Mouse (Mus musculus) heart, postnatal 14 days (tissue): ENCODE results near the gene Srf. TPM values are rescaled to one million over a fixed set of nuclear protein-coding genes. Genes with fewer than 3 reads are reported as not detected.
A peak's percentile ranks its signal among the peaks of the same experiment; 100 is the strongest.

Experiments
- DNase-seq, 2 experiments: peaks; one replicate each; pipeline ENCODE4 v3.0.0; 2021 to 2022
- intact Hi-C: fragments of 180-260 bp; cut with DNase I; formaldehyde crosslinking; loops from one replicate; pipeline ENCODE4 v1.15.1; 2025
- long read RNA-seq, 2 experiments: library from polyadenylated mRNA; stranded (forward); transcript quantifications; one replicate each; pipeline ENCODE4 v2.0.0; 2021
- total RNA-seq, 2 experiments: library from RNA; stranded (reverse); gene quantifications; 2 replicates each; pipeline ENCODE4 v1.2.3; 2021

The Srf gene
- total RNA-seq = 100 to 1,000 TPM in 1 of 2 experiments, 10 to 100 TPM in 1; 93.0 to 109 TPM
- long read RNA-seq, experiment 1, transcript Srf-201 (7 exons, 2,616 nt) = major isoform, 12 of 79 reads
- long read RNA-seq, experiment 1, transcript Srf-203 (3 exons, 637 nt) = minor isoform, 6 of 79 reads
- long read RNA-seq, experiment 1, partial matches to known transcripts = 35 of 79 reads
- long read RNA-seq, experiment 1, other reads (novel, unspliced or antisense) = 24 of 79 reads
- long read RNA-seq, experiment 2, transcript Srf-201 (7 exons, 2,616 nt) = major isoform, 13 of 61 reads
- long read RNA-seq, experiment 2, transcript Srf-203 (3 exons, 637 nt) = minor isoform, 5 of 61 reads
- long read RNA-seq, experiment 2, partial matches to known transcripts = 21 of 61 reads
- long read RNA-seq, experiment 2, other reads (novel, unspliced or antisense) = 22 of 61 reads

- intact Hi-C loops = no loop called here
- peak; percentile 93 to 95 for DNase-seq
Measured at GRCm38 (mm10) chr17:46555673-46556583, at the start of gene Srf. TSS of gene Srf (minus strand) at chr17:46556175.

GRCm38 (mm10) chr17:46605126-46605525 lies 49.2 kb upstream of the Srf start:
- DNase-seq = no peak
- intact Hi-C loops = no loop called here

- DNase-seq = no peak
- intact Hi-C loops = loop anchor here (5.0 kb wide), 1 partner anchor 34 kb away; no protein-coding TSS in a partner anchor
Measured at GRCm38 (mm10) chr17:46603229-46603628, 47.3 kb upstream of the Srf start.

DNA sequence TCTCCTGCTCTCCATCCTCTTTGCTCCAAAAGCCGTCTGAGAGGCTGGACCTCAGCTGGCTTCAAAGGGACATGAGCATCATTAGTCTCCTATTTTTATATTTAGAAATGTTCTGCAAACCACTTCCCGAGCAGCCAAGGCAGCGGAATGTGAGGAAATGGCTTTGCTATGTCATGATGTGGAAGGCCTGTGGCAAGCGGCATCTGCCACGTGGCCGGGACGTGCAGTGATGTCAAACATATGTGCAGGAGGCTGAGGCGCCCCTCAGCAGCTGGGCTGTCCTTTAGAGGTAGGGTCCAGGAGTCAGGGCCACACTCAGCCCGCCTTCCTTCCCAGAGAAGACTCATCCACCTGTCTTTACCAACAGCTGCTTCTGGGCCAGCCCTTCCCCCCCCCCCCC lies 46.2 kb upstream of the Srf start:
- intact Hi-C loops = loop anchor here (5.0 kb wide), 1 partner anchor 35 kb away; no protein-coding TSS in a partner anchor
- DNase-seq = peak; percentile 33 to 48

- intact Hi-C loops = loop anchor here (5.0 kb wide), 1 partner anchor 37 kb away; no protein-coding TSS in a partner anchor
- DNase-seq = no peak
Measured at GRCm38 (mm10) chr17:46600569-46600968, 44.6 kb upstream of the Srf start.

- intact Hi-C loops = no loop called here
- no peak for DNase-seq
Measured at GRCm38 (mm10) chr17:46598963-46599362, 43.0 kb upstream of the Srf start.

DNA sequence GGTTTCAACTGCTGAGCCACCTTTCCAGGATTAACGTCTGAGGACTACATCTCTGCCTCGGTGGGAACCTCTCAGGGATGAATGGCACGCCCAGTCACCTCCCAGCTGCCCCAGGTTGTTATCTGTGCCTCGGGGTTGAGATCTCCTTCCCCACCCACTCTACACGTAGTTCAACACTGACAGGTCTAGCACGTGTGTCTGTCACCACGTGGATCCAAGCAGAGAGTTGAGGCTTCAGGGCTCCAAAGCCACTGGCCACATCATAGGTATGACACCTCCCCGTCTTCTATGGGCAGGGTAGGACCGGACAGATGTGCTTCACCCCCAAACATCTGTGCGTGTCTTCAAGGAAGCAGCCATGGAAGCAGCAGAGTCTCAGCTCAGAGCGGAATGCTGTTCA lies 42.0 kb upstream of the Srf start:
- DNase-seq = no peak
- intact Hi-C loops = no loop called here

DNA sequence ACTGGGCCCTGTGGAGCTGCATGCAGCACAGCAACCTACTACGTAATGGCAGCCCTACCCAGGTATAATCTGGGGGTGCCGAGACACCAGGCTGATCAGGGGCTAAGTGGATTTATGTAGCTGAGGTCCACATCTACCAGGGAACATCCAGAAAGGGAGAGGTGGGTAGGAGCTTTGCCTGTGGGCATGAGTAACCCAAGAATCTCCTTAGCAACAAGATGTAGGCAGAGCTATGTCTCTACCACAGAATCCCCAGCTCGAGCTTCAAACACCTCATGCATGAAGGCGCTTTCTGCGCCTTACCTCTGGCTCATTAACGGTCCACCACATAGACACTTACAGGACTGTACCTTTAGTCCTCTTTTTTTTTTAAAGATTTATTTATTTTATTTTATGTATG lies 39.4 kb upstream of the Srf start:
- intact Hi-C loops = no loop called here
- DNase-seq = no peak

DNA sequence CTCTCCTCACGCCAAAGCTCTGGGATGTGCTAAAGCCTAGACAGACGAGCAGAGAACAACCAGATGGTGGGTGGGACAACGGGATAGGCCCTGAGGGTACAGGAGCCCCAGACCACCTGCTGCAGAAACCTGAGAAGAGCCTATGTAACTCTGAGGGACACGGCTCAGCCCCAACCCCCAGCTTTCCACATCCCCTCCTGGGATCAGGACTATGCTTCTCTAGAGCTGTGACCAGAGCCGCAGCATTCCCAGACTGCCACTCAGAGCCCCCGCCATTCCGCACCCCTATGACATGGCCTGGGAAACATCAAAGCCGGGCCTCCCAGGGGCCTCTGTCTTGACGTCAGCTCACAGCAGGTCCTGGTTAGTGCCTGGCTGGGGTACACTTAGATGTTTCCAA lies 38.6 kb upstream of the Srf start:
- intact Hi-C loops = no loop called here
- no peak for DNase-seq

GRCm38 (mm10) chr17:46593124-46593523 lies 37.1 kb upstream of the Srf start:
- intact Hi-C loops = no loop called here
- DNase-seq = no peak

- intact Hi-C loops = no loop called here
- DNase-seq = peak; percentile 22 to 30
Measured at GRCm38 (mm10) chr17:46591406-46591805, 35.4 kb upstream of the Srf start.

- intact Hi-C loops = no loop called here
- DNase-seq = no peak
Measured at GRCm38 (mm10) chr17:46590439-46590838, 34.5 kb upstream of the Srf start.

GRCm38 (mm10) chr17:46589635-46590314 lies 33.8 kb upstream of the Srf start:
- peak in 1 of 2 experiments; percentile 12 for DNase-seq
- intact Hi-C loops = loop anchor here (1.0 kb wide), 1 partner anchor 64 kb away; no protein-coding TSS in a partner anchor

DNA sequence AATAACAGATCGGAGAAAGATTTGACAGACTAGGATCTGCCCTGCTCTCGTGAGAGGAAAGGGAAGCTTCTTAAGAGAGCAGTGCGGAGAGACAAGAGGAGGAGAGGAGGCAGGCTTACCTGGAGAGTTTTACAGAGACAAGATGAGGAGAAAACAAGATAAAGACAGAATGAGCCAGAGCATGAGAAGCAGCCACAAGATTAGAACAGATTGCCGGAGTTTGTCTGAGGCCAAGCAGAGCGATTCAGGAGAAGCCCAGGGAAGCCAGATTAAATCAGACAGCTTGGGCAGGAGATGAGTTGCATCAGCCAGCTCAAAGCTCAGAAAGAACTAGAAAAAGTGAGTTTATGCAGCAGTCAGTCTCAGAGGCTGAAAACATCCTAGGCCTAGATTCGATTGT lies 32.9 kb upstream of the Srf start:
- DNase-seq = no peak
- intact Hi-C loops = loop anchor here (1.0 kb wide), 1 partner anchor 64 kb away; no protein-coding TSS in a partner anchor

GRCm38 (mm10) chr17:46588173-46588572 lies 32.2 kb upstream of the Srf start:
- no peak for DNase-seq
- intact Hi-C loops = no loop called here

GRCm38 (mm10) chr17:46586327-46586726 lies 30.4 kb upstream of the Srf start:
- DNase-seq = no peak
- intact Hi-C loops = no loop called here

GRCm38 (mm10) chr17:46578650-46579049 lies 22.7 kb upstream of the Srf start:
- DNase-seq = no peak
- intact Hi-C loops = no loop called here

DNA sequence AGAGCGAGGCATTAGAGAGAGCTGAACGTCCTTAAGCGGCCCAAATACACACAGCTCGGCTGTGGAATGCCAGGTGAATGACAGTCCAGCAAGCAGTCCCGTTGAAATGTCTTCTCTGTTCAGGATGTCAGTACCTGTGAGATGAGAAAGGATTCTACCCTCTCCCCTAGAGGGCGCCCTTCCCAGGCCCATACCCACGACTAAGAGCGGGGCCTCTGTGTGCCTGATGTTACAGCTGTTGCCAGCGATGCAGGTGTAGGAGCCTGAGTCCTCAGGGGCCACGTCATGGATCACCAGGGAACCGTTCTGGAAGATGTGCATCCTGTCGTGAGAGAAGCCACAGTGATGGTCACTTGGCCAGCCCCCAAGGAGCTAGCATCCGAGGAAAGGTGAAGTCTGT lies 20.1 kb upstream of the Srf start:
- DNase-seq = peak in 1 of 2 experiments; percentile 34
- intact Hi-C loops = no loop called here

DNA sequence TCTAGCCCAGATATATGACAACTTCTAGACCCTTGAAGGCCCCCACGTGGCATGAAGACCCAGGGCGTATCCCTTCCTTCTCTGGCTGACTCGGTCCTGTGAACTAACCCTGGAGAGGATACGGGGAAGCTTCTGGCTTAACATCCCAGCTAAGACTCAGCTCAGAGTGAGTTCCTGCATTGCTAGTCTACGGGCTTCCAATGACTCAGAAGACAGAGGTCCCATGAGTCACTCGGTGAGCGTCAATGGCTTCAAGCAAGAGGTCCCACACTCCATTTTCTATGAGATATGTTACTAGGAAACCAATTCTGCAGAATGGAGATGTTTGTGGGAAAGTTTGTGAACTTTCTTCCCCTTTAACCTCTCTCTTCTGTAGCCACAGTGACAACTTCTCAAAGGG lies 18.6 kb upstream of the Srf start:
- no peak for DNase-seq
- intact Hi-C loops = no loop called here

GRCm38 (mm10) chr17:46571005-46571404 lies 15.0 kb upstream of the Srf start:
- DNase-seq = peak in 1 of 2 experiments; percentile 11
- intact Hi-C loops = no loop called here

GRCm38 (mm10) chr17:46559146-46559545 lies 3.2 kb upstream of the Srf start:
- no peak for DNase-seq
- intact Hi-C loops = no loop called here
